Mouse (Mus musculus) CD8-positive naive resting alpha-beta T cell, adult 2 months (primary cell): ENCODE results near the gene Asap3.

Source experiments
- DNase-seq, 2 experiments: peaks; one replicate each; pipeline ENCODE4 v3.0.0; 2022; ENCODE audit warnings: low read depth in 2 of 2, low spot score in 2 of 2

Asap3 gene

GRCm38 (mm10) chr4:136206033-136206893, at the start of gene Asap3:
TSS of gene Asap3 (plus strand) at chr4:136206365.
- peak; percentile 59 to 71 for DNase-seq

GRCm38 (mm10) chr4:136158498-136158897, 47.7 kb upstream of the Asap3 start:
- no peak for DNase-seq

GRCm38 (mm10) chr4:136159802-136160397, 46.3 kb upstream of the Asap3 start:
- DNase-seq, result peak; percentile 65 to 79

DNA sequence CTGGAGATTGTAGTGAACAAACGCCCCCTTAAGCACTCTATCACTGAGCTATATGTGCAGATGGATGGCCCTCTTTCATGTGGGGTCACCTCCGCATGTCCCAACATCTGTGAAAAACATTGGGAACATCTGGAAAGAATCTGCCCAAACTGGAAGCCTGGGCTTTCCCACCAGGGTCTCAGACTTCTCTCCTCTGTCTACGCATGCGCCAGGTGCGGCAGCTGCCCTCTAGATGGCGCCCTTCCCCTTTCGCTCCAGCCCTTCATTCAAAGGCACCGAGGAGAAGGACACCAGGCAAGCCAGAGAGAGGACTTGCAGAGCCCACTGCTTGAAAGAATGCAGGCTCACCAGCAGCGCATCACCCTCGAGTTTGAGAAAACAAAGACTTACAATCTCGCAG, 42.7 kb upstream of the Asap3 start:
- DNase-seq, result peak; percentile 89 to 90

DNA sequence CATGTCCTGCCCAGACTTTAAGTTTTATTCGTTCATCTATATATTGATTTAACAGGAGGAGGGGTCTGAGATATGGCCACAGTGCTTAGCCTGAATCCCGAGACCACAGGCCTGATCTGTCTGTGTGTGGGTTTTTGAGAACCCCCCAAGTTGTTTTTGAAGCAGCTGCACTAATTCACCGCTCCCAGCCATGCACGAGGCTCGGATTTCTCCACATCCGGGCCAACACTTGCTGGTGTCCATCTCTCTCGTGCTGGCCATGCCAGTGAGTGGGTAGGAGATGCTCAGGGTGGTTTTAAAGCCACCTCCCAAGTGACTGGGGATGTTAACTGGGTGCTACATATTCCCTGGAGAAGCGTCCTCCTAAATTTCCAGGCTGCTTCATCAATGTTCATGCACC, 41.2 kb upstream of the Asap3 start:
- no peak for DNase-seq

DNA sequence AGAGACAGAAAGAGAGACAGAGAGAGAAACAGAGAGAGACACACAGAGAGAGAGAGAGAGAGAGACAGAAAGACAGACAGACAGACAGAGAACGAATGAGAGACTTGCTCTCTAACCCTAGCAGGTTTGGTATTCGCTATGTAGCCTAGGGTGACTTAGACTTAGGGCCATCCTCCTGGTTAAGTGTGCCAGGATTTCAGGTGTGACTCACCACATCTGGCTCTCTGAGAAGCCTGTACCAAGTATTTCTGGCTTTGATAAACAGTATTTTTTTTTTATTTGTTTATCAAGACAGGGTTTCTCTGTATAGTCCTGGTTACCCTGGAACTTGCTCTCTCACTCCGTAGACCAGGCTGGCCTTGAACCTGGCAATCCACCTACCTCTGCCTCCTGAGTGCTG, 38.5 kb upstream of the Asap3 start:
- DNase-seq, result no peak

- DNase-seq, result no peak
Observed at GRCm38 (mm10) chr4:136170401-136170800, 35.8 kb upstream of the Asap3 start.

DNA sequence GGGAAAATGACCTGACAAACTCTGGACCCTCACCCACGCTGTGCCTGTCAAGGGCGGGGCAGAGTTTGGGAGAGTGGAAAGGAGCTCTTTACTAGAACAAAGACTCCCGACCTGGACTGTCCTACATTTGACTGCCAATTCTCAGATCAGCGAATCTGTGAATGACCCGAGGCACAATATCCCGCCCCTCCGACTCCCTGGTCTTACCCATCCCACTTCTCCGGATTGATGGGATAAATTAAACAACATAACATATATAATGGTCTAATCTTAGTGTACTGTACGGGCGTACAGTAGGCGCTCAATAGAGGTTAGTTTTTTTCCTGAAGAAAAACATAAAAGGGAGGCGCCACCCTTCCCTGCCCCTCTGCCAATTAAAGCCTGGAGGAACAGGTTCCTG, 34.7 kb upstream of the Asap3 start:
- no peak for DNase-seq

DNA sequence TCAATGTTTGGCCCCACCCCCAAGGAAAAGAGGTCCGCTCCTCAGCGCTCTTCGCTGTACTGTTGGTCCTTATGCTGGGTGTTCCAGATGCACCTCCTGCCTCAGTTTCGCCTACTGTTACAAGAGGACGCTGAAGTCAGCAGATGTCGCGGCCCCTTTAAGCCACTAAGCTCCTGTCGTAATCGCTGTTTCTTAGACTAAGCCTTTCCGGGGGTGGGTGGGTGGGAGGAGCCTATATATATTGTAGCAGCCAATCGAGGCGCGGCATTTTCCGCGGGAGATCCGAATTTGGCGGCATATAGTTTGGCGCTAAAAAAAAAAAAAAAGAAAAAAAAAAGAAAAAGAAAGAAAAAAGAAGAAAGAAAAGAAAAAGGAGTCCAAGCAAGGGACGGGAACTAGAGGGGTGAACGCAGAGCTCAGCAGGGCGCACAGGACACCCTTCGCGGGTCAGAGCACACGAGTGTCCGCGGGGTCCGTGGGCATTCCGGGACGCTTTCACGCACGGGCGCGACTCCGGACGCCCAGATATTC, 34.1 kb upstream of the Asap3 start, which contains the start of gene E2f2:
TSS of gene E2f2 (plus strand) at position 384 of the 531 bp plus-strand sequence.
- DNase-seq, result peak; percentile 47 to 59

DNA sequence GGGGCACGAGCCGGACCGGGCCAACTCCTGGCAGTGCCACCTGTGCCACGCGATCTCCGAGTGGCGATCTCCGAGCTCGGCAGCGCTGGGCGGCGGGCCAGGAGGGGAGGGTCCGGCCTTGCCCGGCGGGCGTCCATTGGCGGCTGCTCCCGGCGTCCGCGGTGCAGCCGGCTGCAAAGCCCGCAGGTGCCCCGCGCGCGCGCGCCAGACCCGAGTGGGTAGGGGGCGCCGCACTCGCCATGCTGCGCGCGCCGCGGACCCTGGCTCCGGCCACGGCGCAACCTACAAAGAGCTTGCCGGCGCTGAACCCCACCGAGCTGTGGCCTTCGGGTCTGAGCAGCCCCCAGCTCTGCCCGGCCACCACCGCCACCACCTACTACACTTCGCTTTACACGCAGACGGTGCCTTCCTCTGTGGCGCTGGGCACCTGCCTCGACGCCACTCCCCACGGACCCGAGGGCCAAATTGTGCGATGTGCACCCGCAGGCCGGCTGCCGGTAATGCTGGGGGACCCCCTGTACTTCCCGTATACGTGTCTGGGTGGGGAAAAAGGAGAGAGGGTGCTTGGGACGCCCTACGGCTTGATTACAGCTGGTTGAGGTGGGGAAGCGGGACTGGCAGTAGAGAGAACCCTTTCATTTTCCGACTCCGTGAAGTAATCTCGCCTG, 33.5 kb upstream of the Asap3 start:
- DNase-seq, result no peak

- DNase-seq, result no peak
Observed at GRCm38 (mm10) chr4:136173210-136173715, 32.9 kb upstream of the Asap3 start.

- DNase-seq, result no peak
Observed at GRCm38 (mm10) chr4:136174216-136175193, 31.7 kb upstream of the Asap3 start.

DNA sequence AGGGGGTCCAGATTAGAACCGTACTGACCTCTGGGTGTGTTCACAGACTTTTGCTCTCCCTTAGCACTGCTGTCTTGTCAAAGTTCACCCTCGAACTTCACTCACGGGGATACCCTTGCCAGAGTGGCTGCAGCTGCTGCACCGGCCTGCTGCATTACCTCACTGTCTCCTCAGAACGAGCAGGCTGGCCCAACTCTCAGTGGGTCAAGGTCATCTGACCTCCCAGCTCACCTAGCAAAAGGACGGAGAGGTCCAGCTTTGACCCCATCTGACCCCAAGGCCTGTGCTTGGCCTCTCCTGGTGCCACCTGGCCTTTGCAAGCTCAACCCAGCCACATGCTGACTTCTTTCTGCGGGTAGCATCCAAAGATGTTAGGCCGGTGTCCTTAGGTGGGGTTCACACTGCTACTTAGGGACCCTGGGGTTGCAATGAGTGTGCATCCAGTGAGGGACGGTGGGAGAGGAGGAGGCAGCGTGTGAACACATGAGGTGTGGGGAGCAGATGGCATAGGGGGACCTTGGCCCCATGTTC, 30.1 kb upstream of the Asap3 start:
- DNase-seq, result no peak

DNA sequence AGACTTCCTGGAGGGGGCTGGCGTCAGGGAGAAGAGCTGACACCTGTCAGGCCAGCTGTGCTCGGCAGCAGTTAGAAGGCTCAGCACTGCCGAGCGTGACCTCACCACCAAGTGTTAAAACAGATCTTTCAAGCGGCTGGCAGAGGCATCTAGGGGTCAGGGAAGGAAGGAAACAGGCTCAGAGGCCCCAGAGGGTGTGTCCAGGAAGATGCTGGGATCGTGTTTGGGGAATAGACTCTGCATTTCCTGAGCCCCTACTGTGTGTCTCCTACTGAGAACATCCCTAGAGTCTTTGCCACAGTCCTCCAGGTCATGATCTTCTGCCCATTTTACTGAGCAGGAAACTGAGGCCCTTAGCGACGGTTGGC, 28.9 kb upstream of the Asap3 start:
- DNase-seq, result no peak

- DNase-seq, result peak in 1 of 2 experiments; percentile 23
Observed at GRCm38 (mm10) chr4:136177612-136178474, 28.3 kb upstream of the Asap3 start.

GRCm38 (mm10) chr4:136178475-136178921, 27.7 kb upstream of the Asap3 start:
- DNase-seq, result no peak

- DNase-seq, result no peak
Observed at GRCm38 (mm10) chr4:136179456-136179855, 26.7 kb upstream of the Asap3 start.

- peak; percentile 91 to 95 for DNase-seq
Observed at GRCm38 (mm10) chr4:136179998-136180397, 26.2 kb upstream of the Asap3 start.
